Mouse (Mus musculus) gastrocnemius, postnatal 14 days (tissue): Measurements from ENCODE around the gene Kazn. TPM values are rescaled to one million over a fixed set of nuclear protein-coding genes. Genes with fewer than 3 reads are reported as not detected.
A peak's percentile ranks its signal among the peaks of the same experiment; 100 is the strongest.

Experiments used
- DNase-seq: peaks from one replicate; pipeline ENCODE4 v3.0.0; 2021; ENCODE audit warnings: mixed read lengths
- intact Hi-C: fragments of 180-260 bp; cut with DNase I; formaldehyde crosslinking; loops from one replicate; pipeline ENCODE4 v1.15.1; 2025; ENCODE audit warnings: low total_unique reads
- total RNA-seq, 2 experiments: library from RNA; stranded (reverse); gene quantifications; 2 replicates each; pipeline ENCODE4 v1.2.3; 2021

Gene Kazn
- total RNA-seq, 2 experiments from 2014 or later: 3.3 to 6.7 TPM

- intact Hi-C loops: no loop called here
- DNase-seq: no peak
These were observed 67.3 kb downstream of the Kazn start for GRCm38 (mm10) chr4:142171788-142172497.

GRCm38 (mm10) chr4:142170882-142171768 lies 68.1 kb downstream of the Kazn start:
- intact Hi-C loops: no loop called here
- DNase-seq: peak; percentile 58

- intact Hi-C loops: no loop called here
- DNase-seq: no peak
These were observed 69.6 kb downstream of the Kazn start for GRCm38 (mm10) chr4:142169636-142170035.

GRCm38 (mm10) chr4:142168352-142168751 lies 70.8 kb downstream of the Kazn start:
- intact Hi-C loops: no loop called here
- no peak for DNase-seq

- intact Hi-C loops: no loop called here
- peak; percentile 58 for DNase-seq
These were observed 73.1 kb downstream of the Kazn start for GRCm38 (mm10) chr4:142165835-142166701.

- DNase-seq: no peak
- intact Hi-C loops: no loop called here
These were observed 73.8 kb downstream of the Kazn start for GRCm38 (mm10) chr4:142165363-142165762.

- no peak for DNase-seq
- intact Hi-C loops: no loop called here
These were observed 74.8 kb downstream of the Kazn start for GRCm38 (mm10) chr4:142164386-142164785.

GRCm38 (mm10) chr4:142163862-142164261 lies 75.3 kb downstream of the Kazn start:
- intact Hi-C loops: no loop called here
- DNase-seq: no peak

- no peak for DNase-seq
- intact Hi-C loops: no loop called here
These were observed 76.5 kb downstream of the Kazn start for GRCm38 (mm10) chr4:142162729-142163128.

- intact Hi-C loops: no loop called here
- DNase-seq: no peak
These were observed 77.1 kb downstream of the Kazn start for GRCm38 (mm10) chr4:142162102-142162501.

GRCm38 (mm10) chr4:142160041-142160440 lies 79.2 kb downstream of the Kazn start:
- DNase-seq: peak; percentile 80
- intact Hi-C loops: no loop called here

GRCm38 (mm10) chr4:142156506-142156905 lies 82.7 kb downstream of the Kazn start:
- intact Hi-C loops: no loop called here
- DNase-seq: peak; percentile 74

GRCm38 (mm10) chr4:142154246-142154645 lies 85.0 kb downstream of the Kazn start:
- DNase-seq: no peak
- intact Hi-C loops: loop anchor here (5.0 kb wide), 1 partner anchor 193 kb away; no protein-coding TSS in a partner anchor

- DNase-seq: peak; percentile 86
- intact Hi-C loops: loop anchor here (2.0 to 5.0 kb wide), 2 partner anchors 95 to 194 kb away; no protein-coding TSS in a partner anchor
These were observed 85.7 kb downstream of the Kazn start for GRCm38 (mm10) chr4:142153526-142153925.

- intact Hi-C loops: loop anchor here (2.0 to 5.0 kb wide), 2 partner anchors 96 to 194 kb away; no protein-coding TSS in a partner anchor
- no peak for DNase-seq
These were observed 86.3 kb downstream of the Kazn start for GRCm38 (mm10) chr4:142152733-142153422.

GRCm38 (mm10) chr4:142150086-142150485 lies 89.1 kb downstream of the Kazn start:
- no peak for DNase-seq
- intact Hi-C loops: loop anchor here (5.0 kb wide), 1 partner anchor 197 kb away; no protein-coding TSS in a partner anchor

- DNase-seq: no peak
- intact Hi-C loops: no loop called here
These were observed 90.0 kb downstream of the Kazn start for GRCm38 (mm10) chr4:142149202-142149601.

- intact Hi-C loops: no loop called here
These were observed 91.5 kb downstream of the Kazn start for GRCm38 (mm10) chr4:142147671-142148070.

GRCm38 (mm10) chr4:142144096-142144495 lies 95.1 kb downstream of the Kazn start:
- intact Hi-C loops: loop anchor here (5.0 kb wide), 1 partner anchor 137 kb away; no protein-coding TSS in a partner anchor
- DNase-seq: no peak

More at GRCm38 (mm10) chr4:142147671-142148070, 91.5 kb downstream of the Kazn start:
- DNase-seq: no peak
